Mouse (Mus musculus) lung, embryonic 16.5 days (tissue): ENCODE measurements around the gene Plxna4. TPM values are rescaled to one million over a fixed set of nuclear protein-coding genes. Genes with fewer than 3 reads are reported as not detected.

Experiments
- ATAC-seq: fragments of 200-750 bp; cut with Nextera tagmentation; 2 replicates; pipeline ENCODE4 v1.8.0; 2017; ENCODE audit warnings: low read depth, mild to moderate bottlenecking, moderate library complexity
- H3K27ac ChIP-seq: fragments of 300-500 bp; sonication (generic); 2 replicates; pipeline ENCODE4 v1.5.1; 2014; ENCODE audit warnings: mild to moderate bottlenecking, control low read depth, low read length
- H3K27me3 ChIP-seq: fragments of 300-500 bp; sonication (generic); 2 replicates; pipeline ENCODE4 v1.6.1; 2014; ENCODE audit warnings: low read depth, low read length, mixed read lengths; ENCODE audit not compliant: control insufficient read depth, insufficient read depth
- H3K36me3 ChIP-seq: fragments of 300-500 bp; sonication (generic); 2 replicates; pipeline ENCODE4 v1.6.1; 2014; ENCODE audit warnings: low read length; ENCODE audit not compliant: control insufficient read depth, insufficient read depth
- H3K4me1 ChIP-seq: fragments of 300-500 bp; sonication (generic); replicated peaks from 2 replicates; pipeline ENCODE4 v1.6.1; 2014; ENCODE audit warnings: low read length, mixed read lengths; ENCODE audit not compliant: control insufficient read depth, insufficient read depth
- H3K4me2 ChIP-seq: fragments of 300-500 bp; sonication (generic); 2 replicates; pipeline ENCODE4 v1.6.1; 2014; ENCODE audit warnings: low read depth, low read length, control low read depth
- H3K4me3 ChIP-seq: fragments of 300-500 bp; sonication (generic); 2 replicates; pipeline ENCODE4 v1.5.1; 2014; ENCODE audit warnings: mild to moderate bottlenecking, low read length, control low read depth
- H3K9ac ChIP-seq: fragments of 300-500 bp; sonication (generic); 2 replicates; pipeline ENCODE4 v1.6.1; 2014; ENCODE audit warnings: low read length, control low read depth
- H3K9me3 ChIP-seq: fragments of 300-500 bp; sonication (generic); 2 replicates; pipeline ENCODE4 v1.6.1; 2016; ENCODE audit warnings: low read length; ENCODE audit not compliant: control insufficient read depth
- WGBS: fragments of 180-500 bp; shearing (Covaris S2); extraction: QIAGEN DNeasy Blood & Tissue Kit; methylation state at CpG from one replicate; pipeline ENCODE4 v1.1.7; 2014; 5-methylcytosine and 5-hydroxymethylcytosine counted together
- polyA plus RNA-seq: library from polyadenylated mRNA; unstranded; fragments of >200 nt; fragmentation: Nextera tagmentation; extraction: Ambion mirVana; gene quantifications from 2 replicates; pipeline ENCODE4 v1.2.1, GENCODE M21; 2015

Plxna4 gene
- polyA plus RNA-seq, 1 experiment from 2014 or later, result 1.8 TPM

DNA sequence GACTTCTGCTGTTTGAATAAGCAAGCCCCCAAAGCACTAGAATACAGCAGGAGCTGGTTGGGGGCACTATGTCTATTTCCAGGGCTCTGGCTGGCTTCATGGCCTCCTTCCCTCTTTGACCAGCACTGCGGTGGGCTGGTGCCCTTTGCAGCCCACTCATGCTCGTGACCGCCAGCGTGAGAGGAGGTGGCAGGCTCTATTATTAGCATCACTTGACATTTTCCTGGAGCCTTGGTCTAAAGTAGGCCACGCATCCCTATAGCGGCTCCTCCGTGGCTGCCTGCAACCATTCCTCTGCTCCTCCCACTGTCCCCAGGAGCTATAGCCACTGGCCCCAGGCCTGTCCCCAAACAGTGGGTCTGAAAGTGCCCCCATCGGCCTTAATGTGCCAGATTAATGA is 367.2 kb downstream of the Plxna4 start:
- Histone ChIP-seq H3K4me3 (no peak overlapping the region), H3K36me3 (no peaks in the 10 kb centered on the region), H3K4me1 (no peaks in the 10 kb centered on the region), H3K4me2 (no peak overlapping the region), H3K9me3 (no peaks in the 10 kb centered on the region), H3K27me3 (no peaks in the 10 kb centered on the region), H3K9ac (no peak overlapping the region), H3K27ac (no peak overlapping the region)
- 73% methylated on average over 8 of the region's 8 CpGs for WGBS
- no peak for ATAC-seq

DNA sequence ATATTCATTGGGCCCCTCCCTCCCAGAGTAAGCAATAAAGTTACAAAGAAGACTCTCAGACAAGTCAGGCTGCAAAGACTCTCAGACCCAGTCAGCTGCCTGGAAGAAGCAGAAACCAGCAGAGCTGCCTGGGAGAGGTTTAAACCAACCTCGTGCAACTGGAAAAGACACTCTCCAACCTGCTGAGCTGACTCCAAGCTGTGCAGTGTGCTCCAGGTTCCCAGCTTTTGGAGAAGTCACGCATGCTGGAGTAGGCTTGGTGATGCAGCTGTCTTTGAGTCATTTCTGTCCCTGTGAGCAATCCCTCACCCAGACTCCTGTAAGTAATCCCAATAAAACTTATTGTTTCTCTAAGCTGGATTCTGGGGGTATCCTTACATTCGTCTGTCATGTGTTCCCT is 369.4 kb downstream of the Plxna4 start:
- Histone ChIP-seq H3K27ac (no peak overlapping the region), H3K4me1 (no peaks in the 10 kb centered on the region), H3K36me3 (no peaks in the 10 kb centered on the region), H3K9me3 (no peaks in the 10 kb centered on the region), H3K4me3 (no peak overlapping the region), H3K9ac (no peak overlapping the region), H3K4me2 (no peak overlapping the region), H3K27me3 (no peaks in the 10 kb centered on the region)
- 79% methylated on average over 3 of the region's 3 CpGs for WGBS
- ATAC-seq, result no peak

DNA sequence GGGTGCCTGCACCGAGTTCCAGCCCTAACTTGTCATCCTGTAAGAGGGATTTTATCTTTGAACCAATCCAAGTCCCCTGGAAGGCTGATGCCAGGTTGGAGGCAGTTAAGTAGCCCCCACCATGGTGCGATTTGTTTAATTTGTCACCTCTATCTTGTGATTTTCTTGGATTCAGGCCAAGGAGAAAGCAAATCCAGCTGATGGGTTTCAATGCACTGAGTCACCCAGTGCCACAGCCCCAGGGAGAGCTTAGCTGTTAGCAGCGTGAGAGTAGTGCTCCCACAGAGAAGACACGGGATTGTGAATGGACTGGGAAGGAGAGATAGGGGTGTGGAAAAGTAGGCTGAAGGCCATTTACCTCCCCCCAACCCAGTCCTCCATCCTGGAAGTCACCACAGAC is 375.6 kb downstream of the Plxna4 start:
- H3K4me1 ChIP-seq, result no peaks in the 10 kb centered on the region
- H3K4me3 ChIP-seq, result no peak overlapping the region
- no peak for ATAC-seq
- no peaks in the 10 kb centered on the region for H3K27me3 ChIP-seq
- no peaks in the 10 kb centered on the region for H3K9me3 ChIP-seq
- 29% methylated on average over 4 of the region's 4 CpGs for WGBS
- no peak overlapping the region for H3K9ac ChIP-seq
- no peaks in the 10 kb centered on the region for H3K36me3 ChIP-seq
- no peak overlapping the region for H3K4me2 ChIP-seq
- no peak overlapping the region for H3K27ac ChIP-seq

DNA sequence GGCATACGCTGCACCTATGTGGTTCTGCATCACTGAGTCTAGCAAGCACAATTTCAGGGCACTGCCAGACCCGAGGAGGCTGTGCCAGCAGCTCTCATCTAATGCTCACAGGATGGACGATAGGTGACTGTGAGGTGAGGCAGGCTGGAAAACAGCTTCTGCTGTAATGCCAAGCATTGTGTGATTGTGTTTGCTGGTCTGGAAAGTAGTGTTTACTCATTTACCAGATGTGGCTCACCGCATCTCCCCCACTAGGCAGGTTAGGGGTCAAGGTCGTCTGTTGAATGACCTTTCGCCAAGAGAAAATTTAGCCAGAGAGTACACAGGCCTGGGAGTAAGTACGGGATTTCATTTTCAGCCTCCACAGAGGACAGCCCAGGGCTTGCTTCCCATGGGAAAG is 377.9 kb downstream of the Plxna4 start:
- no peaks in the 10 kb centered on the region for H3K36me3 ChIP-seq
- 68% methylated on average over 7 of the region's 7 CpGs for WGBS
- no peak overlapping the region for H3K4me3 ChIP-seq
- H3K27me3 ChIP-seq, result no peaks in the 10 kb centered on the region
- H3K4me1 ChIP-seq, result no peaks in the 10 kb centered on the region
- H3K9ac ChIP-seq, result no peak overlapping the region
- H3K4me2 ChIP-seq, result no peak overlapping the region
- ATAC-seq, result no peak
- H3K27ac ChIP-seq, result no peak overlapping the region
- H3K9me3 ChIP-seq, result no peaks in the 10 kb centered on the region

DNA sequence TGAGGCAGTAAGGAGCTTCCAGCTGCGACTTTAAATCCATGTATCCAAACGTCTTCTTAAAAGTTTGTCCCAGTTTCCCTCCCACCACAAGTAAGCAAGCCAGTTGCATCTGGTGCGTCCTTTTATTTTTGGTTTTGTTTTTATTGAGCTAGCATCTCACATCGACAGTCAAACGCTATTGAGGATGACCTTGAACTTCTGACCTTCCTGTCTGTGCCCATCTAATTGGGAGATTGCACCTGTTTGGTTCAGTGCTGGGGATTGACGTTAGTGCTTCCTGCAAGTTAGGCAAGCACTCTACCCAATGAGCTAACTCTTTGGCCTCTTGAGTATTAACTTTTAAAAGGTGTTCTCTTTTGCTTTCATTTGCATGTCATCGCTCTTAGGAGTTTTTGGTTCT is 379.0 kb downstream of the Plxna4 start:
- H3K4me3 ChIP-seq, result no peak overlapping the region
- ATAC-seq, result no peak

DNA sequence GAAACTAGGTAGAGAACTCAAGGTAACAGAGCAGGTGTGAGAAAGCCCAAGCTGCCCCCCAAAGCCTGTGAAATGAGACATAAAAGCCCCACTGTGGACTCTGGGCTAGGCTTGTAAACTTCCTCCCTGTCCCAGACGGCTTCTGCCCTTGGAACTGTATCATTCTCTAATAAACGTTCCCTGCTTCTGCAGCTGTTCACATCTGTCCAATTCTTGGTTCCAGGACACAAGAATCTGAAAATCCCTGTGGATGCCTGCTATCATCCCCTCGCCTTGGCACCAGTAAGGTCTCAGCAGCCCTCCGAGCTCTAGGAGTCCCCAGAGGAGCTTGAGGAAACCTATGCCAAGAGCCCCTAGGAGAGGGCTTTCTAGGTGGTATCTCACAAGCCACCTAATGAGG is 383.7 kb downstream of the Plxna4 start:
- H3K27ac ChIP-seq, result no peak overlapping the region
- 57% methylated on average over 4 of the region's 4 CpGs for WGBS
- H3K36me3 ChIP-seq, result no peaks in the 10 kb centered on the region
- H3K4me3 ChIP-seq, result no peak overlapping the region
- no peak for ATAC-seq
- no peak overlapping the region for H3K4me2 ChIP-seq
- no peaks in the 10 kb centered on the region for H3K27me3 ChIP-seq
- H3K9me3 ChIP-seq, result no peaks in the 10 kb centered on the region
- no peaks in the 10 kb centered on the region for H3K4me1 ChIP-seq
- no peak overlapping the region for H3K9ac ChIP-seq

More for the DNA sequence above, 379.0 kb downstream of the Plxna4 start:
- no peak overlapping the region for H3K4me2 ChIP-seq
- no peaks in the 10 kb centered on the region for H3K4me1 ChIP-seq
- WGBS, result 68% methylated on average over 7 of the region's 7 CpGs
- H3K27ac ChIP-seq, result no peak overlapping the region
- no peaks in the 10 kb centered on the region for H3K36me3 ChIP-seq
- no peaks in the 10 kb centered on the region for H3K27me3 ChIP-seq
- H3K9me3 ChIP-seq, result no peaks in the 10 kb centered on the region
- H3K9ac ChIP-seq, result no peak overlapping the region

DNA sequence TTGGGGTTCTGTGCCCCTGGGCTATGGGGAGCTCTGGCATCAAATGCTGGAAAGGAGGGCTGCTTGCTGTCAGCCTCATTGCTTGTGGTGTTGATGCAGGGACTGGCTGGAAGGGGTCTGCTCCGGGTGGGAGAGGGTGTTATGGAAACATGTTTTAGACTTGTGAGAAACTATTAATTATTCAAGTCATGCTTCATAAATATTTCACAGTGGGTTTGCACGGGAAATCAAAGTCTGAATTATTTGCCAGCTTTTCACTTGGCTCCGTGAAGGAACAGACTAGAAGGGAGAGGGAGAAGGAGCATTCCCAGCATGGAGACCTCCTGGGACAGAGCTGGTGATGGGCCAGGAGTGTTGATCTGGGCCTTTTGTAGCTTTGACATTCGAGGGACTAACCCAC is 384.6 kb downstream of the Plxna4 start:
- H3K36me3 ChIP-seq, result no peaks in the 10 kb centered on the region
- no peak overlapping the region for H3K27ac ChIP-seq
- no peaks in the 10 kb centered on the region for H3K27me3 ChIP-seq
- no peak overlapping the region for H3K4me3 ChIP-seq
- no peak overlapping the region for H3K4me2 ChIP-seq
- no peak overlapping the region for H3K9ac ChIP-seq
- WGBS, result 40% methylated on average over 4 of the region's 4 CpGs
- no peaks in the 10 kb centered on the region for H3K4me1 ChIP-seq
- H3K9me3 ChIP-seq, result no peaks in the 10 kb centered on the region
- ATAC-seq, result no peak

DNA sequence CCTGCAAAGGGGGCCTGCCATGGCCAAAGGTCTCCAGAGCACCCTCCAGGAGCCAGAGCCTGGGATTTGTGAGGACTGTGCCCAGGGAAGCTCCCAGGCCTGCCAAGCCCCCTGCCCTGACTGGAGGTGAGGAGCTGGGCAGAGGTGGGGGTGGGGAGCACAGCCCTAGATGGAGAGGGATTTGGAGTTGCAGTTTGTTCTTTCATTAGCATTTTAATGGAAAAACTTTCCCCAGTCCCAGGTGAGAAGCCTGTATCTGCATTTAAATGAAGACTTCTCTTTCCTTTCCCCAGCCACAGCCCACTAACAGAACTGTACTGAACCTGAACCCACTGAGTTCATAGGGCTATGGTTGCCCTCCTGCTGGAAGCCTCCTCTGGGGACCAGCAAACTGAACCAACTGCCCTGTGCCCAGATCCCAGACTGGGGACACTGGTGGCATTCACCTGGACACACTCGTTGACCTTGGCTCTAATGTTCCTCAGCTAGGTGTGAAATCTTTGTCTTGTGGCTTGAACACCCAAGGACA is 385.3 kb downstream of the Plxna4 start:
- Histone ChIP-seq H3K4me1 (no peaks in the 10 kb centered on the region), H3K9me3 (no peaks in the 10 kb centered on the region), H3K27me3 (no peaks in the 10 kb centered on the region), H3K4me3 (no peak overlapping the region), H3K4me2 (no peak overlapping the region), H3K36me3 (no peaks in the 10 kb centered on the region), H3K27ac (no peak overlapping the region), H3K9ac (no peak overlapping the region)
- WGBS, result 44% methylated on average over 1 of the region's 1 CpGs
- no peak for ATAC-seq

DNA sequence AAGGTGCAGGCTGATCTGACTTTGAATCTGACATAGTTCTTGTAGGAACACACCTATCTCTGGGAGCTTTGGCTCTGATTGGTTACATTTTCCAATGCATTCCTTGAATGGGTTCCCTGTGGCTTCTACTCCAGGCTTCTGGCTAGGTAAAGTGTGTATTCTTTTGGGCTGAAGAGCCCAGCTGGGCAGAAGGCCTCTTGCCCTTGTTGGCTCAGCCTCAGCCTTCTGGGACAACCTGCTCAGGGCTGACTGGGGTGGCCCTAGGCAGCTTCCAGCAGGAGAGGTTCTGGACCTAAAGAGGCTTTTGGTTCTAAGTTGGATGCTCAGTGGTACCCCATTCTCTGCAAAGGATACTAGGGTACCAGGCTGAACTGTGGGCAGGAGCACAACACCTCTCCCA is 386.5 kb downstream of the Plxna4 start:
- no peaks in the 10 kb centered on the region for H3K9me3 ChIP-seq
- H3K27ac ChIP-seq, result no peak overlapping the region

DNA sequence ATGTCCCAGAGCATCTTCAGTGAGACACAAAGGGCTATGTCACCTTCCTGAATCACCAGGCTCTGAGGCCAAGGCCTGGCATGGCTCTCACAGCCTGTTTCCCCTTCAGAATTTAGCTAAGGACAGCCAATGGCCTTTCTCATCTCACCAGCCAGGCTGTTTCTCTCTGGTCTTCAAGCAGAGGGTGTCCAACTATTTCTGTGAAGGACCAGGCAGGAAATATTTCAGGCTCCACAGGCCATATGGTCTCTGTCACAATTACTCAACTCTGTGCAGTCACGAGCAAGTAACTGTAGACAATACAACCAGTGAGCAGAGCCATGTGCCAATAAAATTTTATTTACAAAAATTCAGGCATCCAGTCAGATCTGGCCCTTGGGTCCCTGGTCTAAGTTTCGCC is 388.4 kb downstream of the Plxna4 start:
- H3K4me2 ChIP-seq, result no peak overlapping the region
- H3K9ac ChIP-seq, result no peak overlapping the region
- no peak overlapping the region for H3K4me3 ChIP-seq
- H3K27ac ChIP-seq, result no peak overlapping the region
- no peaks in the 10 kb centered on the region for H3K27me3 ChIP-seq
- 43% methylated on average over 2 of the region's 2 CpGs for WGBS
- no peaks in the 10 kb centered on the region for H3K9me3 ChIP-seq
- H3K36me3 ChIP-seq, result no peaks in the 10 kb centered on the region
- no peaks in the 10 kb centered on the region for H3K4me1 ChIP-seq
- ATAC-seq, result peak; percentile 85

More for the DNA sequence above, 386.5 kb downstream of the Plxna4 start:
- no peak overlapping the region for H3K4me2 ChIP-seq
- no peak overlapping the region for H3K4me3 ChIP-seq
- no peaks in the 10 kb centered on the region for H3K27me3 ChIP-seq
- no peaks in the 10 kb centered on the region for H3K4me1 ChIP-seq
- no peak overlapping the region for H3K9ac ChIP-seq
- ATAC-seq, result no peak
- H3K36me3 ChIP-seq, result no peaks in the 10 kb centered on the region
